Mouse (Mus musculus) right cerebral cortex, postnatal 4 days (tissue): Measurements from ENCODE around the gene Klra8.
"Not testable (repeated sequence)": the region's sequence is repeated elsewhere in the genome, so short reads cannot be mapped to it uniquely, and the experiment has no call there.

Experiments used
- DNase-seq: peaks from one replicate; pipeline ENCODE4 v3.0.0-alpha.2; 2022

Gene Klra8

GRCm38 (mm10) chr6:130129798-130130197, at the start of gene Klra8:
Klra8 (minus strand) TSS chr6:130129898.
- not testable (repeated sequence) for DNase-seq

DNA sequence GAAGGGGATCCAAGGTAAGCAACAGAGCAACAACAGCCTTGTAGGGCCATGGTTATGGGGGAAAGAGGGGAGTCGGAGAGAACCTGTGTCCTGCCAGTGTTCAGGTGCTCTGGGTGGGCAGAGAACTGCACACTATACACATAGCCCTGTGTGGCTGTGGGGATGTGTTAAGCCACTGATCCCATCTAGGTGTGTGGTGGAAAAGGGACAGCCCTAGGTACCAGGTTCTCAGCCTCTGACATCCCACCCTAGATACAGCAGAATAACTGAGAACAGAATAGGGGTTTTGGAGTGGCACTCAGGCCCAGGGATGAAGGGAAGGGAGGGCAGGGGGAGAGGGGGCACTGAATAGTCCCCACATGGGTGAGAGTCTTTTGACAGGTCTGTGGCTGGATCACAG, 19.2 kb downstream of the Klra8 start:
- DNase-seq, result no peak

DNA sequence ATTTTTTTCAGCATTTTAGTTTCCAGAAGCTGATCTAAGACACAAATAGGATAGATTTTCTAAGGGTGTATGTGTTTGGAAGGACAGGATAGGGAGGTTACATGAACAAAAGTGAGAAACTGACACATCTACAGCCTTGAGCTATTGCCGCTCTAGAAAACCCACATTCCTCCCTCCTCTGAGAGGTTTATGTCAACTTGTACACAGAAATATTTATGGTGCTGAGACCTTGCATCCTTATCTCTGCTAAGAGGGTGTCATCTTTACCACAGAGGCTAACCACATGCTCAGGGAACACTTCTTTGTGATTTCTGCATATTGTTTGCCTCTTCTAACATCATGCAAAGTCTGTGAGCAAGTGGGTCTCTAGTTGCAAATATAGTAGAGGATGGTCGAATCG, 27.0 kb downstream of the Klra8 start:
- not testable (repeated sequence) for DNase-seq

- DNase-seq, result no peak
These were observed 37.3 kb downstream of the Klra8 start for GRCm38 (mm10) chr6:130092336-130092948.

DNA sequence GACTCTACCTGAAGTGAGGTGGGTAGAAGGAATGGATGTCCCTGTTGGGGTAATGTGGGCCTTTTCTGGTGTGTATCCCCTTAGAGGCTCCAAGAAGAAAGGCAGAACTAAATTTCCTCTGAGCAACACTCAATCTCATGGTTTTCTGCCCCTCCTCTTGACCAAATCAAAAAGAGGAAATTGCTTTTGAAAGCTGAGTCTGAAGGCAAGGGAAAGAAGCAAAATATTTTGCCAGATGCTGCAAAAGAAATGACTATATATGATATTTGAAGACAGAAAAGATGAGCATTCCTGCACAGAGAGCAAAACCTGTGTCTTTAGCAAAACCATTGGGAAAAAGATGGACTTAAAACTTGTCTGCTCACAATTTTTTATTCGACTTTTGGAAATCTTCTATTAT, 62.5 kb downstream of the Klra8 start, which contains the start of gene Klra4:
TSS of gene Klra4 (minus strand) at position 101 of the 400 bp plus-strand sequence.
- not testable (repeated sequence) for DNase-seq
